In the genomic region with DNA sequence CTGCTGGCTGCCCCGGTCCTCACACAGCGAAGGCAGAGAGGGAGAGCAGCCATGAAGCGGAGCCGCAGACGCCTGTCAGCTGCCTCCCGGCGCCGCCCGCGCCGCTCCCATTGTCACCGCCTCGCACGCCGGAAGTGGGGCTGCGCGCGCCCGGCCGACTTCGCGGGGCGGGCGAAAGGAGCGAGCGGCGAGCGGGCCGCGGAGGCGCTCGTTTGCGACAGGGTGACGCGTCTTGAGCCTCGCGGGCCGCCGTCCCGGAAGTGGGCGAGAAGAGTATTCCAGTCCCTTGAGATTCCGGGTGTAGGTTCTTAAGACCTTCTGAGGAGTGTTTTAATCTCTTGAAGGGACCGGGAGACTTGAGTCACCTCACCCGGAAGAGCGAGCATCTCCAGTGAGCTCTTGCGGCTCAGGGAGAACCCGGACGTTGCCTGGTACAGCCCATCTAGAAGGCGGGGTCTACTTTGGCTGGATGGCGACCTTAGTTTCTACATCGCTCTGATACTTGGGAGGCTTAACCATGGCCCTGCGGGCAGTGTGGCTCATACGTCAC, we compare ENCODE assay signal across 8 mouse cellular contexts. TPM values are rescaled to one million over a fixed set of nuclear protein-coding genes. Genes with fewer than 3 reads are reported as not detected.
DNase-seq lines count a peak whose midpoint lies in the region; ATAC-seq lines count a peak whose summit lies in the region.

A gene (minus strand): TSS at position 380 of the 550 bp plus-strand sequence.

- peak within 1 kb of the TSS; percentile 73 for H3K4me2 ChIP-seq in hindbrain, embryonic 16.5 days (ENCODE audit: low read length)

- H3K79me2 ChIP-seq in macrophage (ENCODE audit: inconsistent target) = peaks cover 90% of the 10 kb centered on the region

- ATAC-seq in hindbrain, embryonic 16.5 days = peak; percentile 97

- peak within 1 kb of the TSS; percentile 95 for H3K4me3 ChIP-seq in hindbrain, embryonic 16.5 days (ENCODE audit: low read length)
- H3K4me3 ChIP-seq in macrophage (ENCODE audit: inconsistent target) = peak within 1 kb of the TSS; percentile 84

- H3K27me3 ChIP-seq in hindbrain, embryonic 16.5 days (replicated peaks; ENCODE audit: control insufficient read depth, insufficient read depth, low read length) = no peaks in the 10 kb centered on the region

- H3K9ac ChIP-seq in hindbrain, embryonic 16.5 days (ENCODE audit: low read depth, low read length) = peak within 1 kb of the TSS; percentile 98

- no peaks in the 10 kb centered on the region for H3K9me3 ChIP-seq in hindbrain, embryonic 16.5 days (ENCODE audit: control insufficient read depth, low read length)

- WGBS in hindbrain, embryonic 16.5 days = under 1% methylated on average over 53 of the region's 53 CpGs
- 0% methylated on average over 52 of the region's 53 CpGs for WGBS in macrophage (ENCODE audit: missing documents)

- H3K27ac ChIP-seq in hindbrain, embryonic 16.5 days (ENCODE audit: low read depth, low read length) = peak within 1 kb of the TSS; percentile 99
- H3K27ac ChIP-seq in macrophage = peak within 1 kb of the TSS; percentile 75

- H3K36me3 ChIP-seq in hindbrain, embryonic 16.5 days (ENCODE audit: control insufficient read depth, insufficient read depth, low read length) = no peaks in the 10 kb centered on the region
- H3K36me3 ChIP-seq in macrophage (ENCODE audit: inconsistent target) = no peaks in the 10 kb centered on the region

- DNase-seq in WW6 (ENCODE audit: low read depth, low spot score) = peak; percentile 86
- peak; percentile 95 to 97 for DNase-seq in cerebellum, postnatal 4 days (ENCODE audit: low spot score in 2 of 2)
- peak; percentile 95 for DNase-seq in gastrocnemius, adult 18-20 months (ENCODE audit: low spot score)
- DNase-seq in left cerebral cortex, adult 18-20 months (ENCODE audit: low spot score in 2 of 2) = peak; percentile 99
- peak; percentile 98 for DNase-seq in right cerebral cortex, adult 18-20 months
- peak; percentile 91 for DNase-seq in urinary bladder, postnatal 10 days (ENCODE audit: low spot score)

- H3K4me1 ChIP-seq in hindbrain, embryonic 16.5 days (ENCODE audit: control insufficient read depth, insufficient read depth, low read depth, low read length) = peaks cover 20% of the 10 kb centered on the region

RNA-seq across cellular contexts. Expression of the gene that starts here (rescaled TPM):
- total RNA-seq in gastrocnemius, adult 18-20 months (2021) = 10 to 100 TPM; 18.5 to 21.0 TPM
- polyA plus RNA-seq in hindbrain, embryonic 16.5 days (2015; fragmentation: Nextera tagmentation; extraction: Ambion mirVana) = 54.6 and 61.4 TPM in 2 replicates
- total RNA-seq in left cerebral cortex, adult 18-20 months (2021) = 10 to 100 TPM; 53.6 to 57.1 TPM
- total RNA-seq in macrophage (2018; cell fraction: chromatin; rRNA removed) = 100 to 1,000 TPM; 109 to 276 (median 167) TPM
- total RNA-seq in macrophage (2018; cell fraction: cytosol; rRNA removed) = 10 to 100 TPM; 43.9 to 64.3 (median 53.4) TPM
- total RNA-seq in macrophage (2018; cell fraction: nucleus; rRNA removed) = 100 to 1,000 TPM in 16 of 26 experiments, 10 to 100 TPM in 10; 67.3 to 166 (median 105) TPM
- 36.6 to 45.3 TPM (median 41.0 TPM) in 3 replicates for polyA plus RNA-seq in macrophage (2018)

Comparison
In these comparisons a context has a peak if more than half of its experiments do, and no peak if none do; other contexts are left out.
1. Peak in every context shown above with its lines: DNase-seq, ATAC-seq, H3K4me3 ChIP-seq and H3K27ac ChIP-seq.